Mouse (Mus musculus) natural killer cell, adult 2 months (primary cell): Measurements from ENCODE around the gene Samd3.

Experiments
- DNase-seq, 2 experiments: peaks; one replicate each; pipeline ENCODE4 v3.0.0; 2022; ENCODE audit warnings: low spot score in 2 of 2

The Samd3 gene

GRCm38 (mm10) chr10:26229488-26229887 is at the start of gene Samd3:
Gene Samd3, plus strand, starts transcription at chr10:26229707.
- peak; percentile 39 to 74 for DNase-seq

- no peak for DNase-seq
Observed at GRCm38 (mm10) chr10:26185289-26185688, 44.2 kb upstream of the Samd3 start.

- DNase-seq = no peak
Observed at GRCm38 (mm10) chr10:26190811-26191210, 38.7 kb upstream of the Samd3 start.

- no peak for DNase-seq
Observed at GRCm38 (mm10) chr10:26194892-26195291, 34.6 kb upstream of the Samd3 start.

GRCm38 (mm10) chr10:26202708-26203368 is 26.7 kb upstream of the Samd3 start:
- DNase-seq = peak; percentile 25 to 53

GRCm38 (mm10) chr10:26220729-26221128 is 8.8 kb upstream of the Samd3 start:
- DNase-seq = no peak

GRCm38 (mm10) chr10:26226241-26226640 is 3.3 kb upstream of the Samd3 start:
- no peak for DNase-seq

GRCm38 (mm10) chr10:26226734-26227133 is 2.8 kb upstream of the Samd3 start:
- DNase-seq = no peak

- DNase-seq = peak; percentile 13 to 58
Observed at GRCm38 (mm10) chr10:26228187-26228586, 1.3 kb upstream of the Samd3 start.

GRCm38 (mm10) chr10:26232071-26232653 is 2.7 kb downstream of the Samd3 start:
- DNase-seq = no peak

GRCm38 (mm10) chr10:26238559-26238958 is 9.1 kb downstream of the Samd3 start:
- no peak for DNase-seq

- no peak for DNase-seq
Observed at GRCm38 (mm10) chr10:26239090-26239489, 9.6 kb downstream of the Samd3 start.

GRCm38 (mm10) chr10:26243203-26243602 is 13.7 kb downstream of the Samd3 start:
- no peak for DNase-seq

- DNase-seq = no peak
Observed at GRCm38 (mm10) chr10:26244466-26244865, 15.0 kb downstream of the Samd3 start.

- DNase-seq = no peak
Observed at GRCm38 (mm10) chr10:26249426-26250165, 20.1 kb downstream of the Samd3 start.

- no peak for DNase-seq
Observed at GRCm38 (mm10) chr10:26259908-26260307, 30.4 kb downstream of the Samd3 start.

GRCm38 (mm10) chr10:26263744-26264459 is 34.4 kb downstream of the Samd3 start:
- DNase-seq = no peak

- DNase-seq = no peak
Observed at GRCm38 (mm10) chr10:26275414-26275813, 45.9 kb downstream of the Samd3 start.

GRCm38 (mm10) chr10:26280009-26280408 is 50.5 kb downstream of the Samd3 start:
- DNase-seq = no peak

GRCm38 (mm10) chr10:26287136-26287535 is 57.6 kb downstream of the Samd3 start:
- no peak for DNase-seq

- no peak for DNase-seq
Observed at GRCm38 (mm10) chr10:26297200-26297599, 67.7 kb downstream of the Samd3 start.

GRCm38 (mm10) chr10:26297626-26298025 is 68.1 kb downstream of the Samd3 start:
- DNase-seq = no peak
